Mouse (Mus musculus) intestine, embryonic 14.5 days (tissue): ENCODE measurements around the gene Cel. TPM values are rescaled to one million over a fixed set of nuclear protein-coding genes. Genes with fewer than 3 reads are reported as not detected.

ENCODE experiments used
- ATAC-seq: fragments of 200-750 bp; cut with Nextera tagmentation; replicated peaks from 2 replicates; pipeline ENCODE4 v1.8.0; 2017; ENCODE audit warnings: low read depth, moderate number of reproducible peaks, moderate TSS enrichment, moderate library complexity; ENCODE audit not compliant: low FRiP score, low TSS enrichment
- DNase-seq: peaks from one replicate; pipeline ENCODE4 v3.0.0-alpha.2; 2018; ENCODE audit warnings: low spot score
- H3K27ac ChIP-seq: fragments of 300-500 bp; sonication (generic); 2 replicates; pipeline ENCODE4 v1.5.1; 2014; ENCODE audit warnings: low read depth, mild to moderate bottlenecking, control low read depth
- H3K27me3 ChIP-seq: fragments of 300-500 bp; sonication (generic); replicated peaks from 2 replicates; pipeline ENCODE4 v1.6.1; 2014; ENCODE audit warnings: low read length, control low read depth; ENCODE audit not compliant: control insufficient read depth, insufficient read depth
- H3K36me3 ChIP-seq: fragments of 300-500 bp; sonication (generic); 2 replicates; pipeline ENCODE4 v1.6.1; 2014; ENCODE audit warnings: low read length, control low read depth; ENCODE audit not compliant: control insufficient read depth, insufficient read depth
- H3K4me1 ChIP-seq: fragments of 300-500 bp; sonication (generic); replicated peaks from 2 replicates; pipeline ENCODE4 v1.6.1; 2014; ENCODE audit warnings: low read length, control low read depth, mixed read lengths; ENCODE audit not compliant: control insufficient read depth, insufficient read depth
- H3K4me2 ChIP-seq: fragments of 300-500 bp; sonication (generic); 2 replicates; pipeline ENCODE4 v1.6.1; 2014; ENCODE audit warnings: low read length
- H3K4me3 ChIP-seq: fragments of 300-500 bp; sonication (generic); 2 replicates; pipeline ENCODE4 v1.5.1; 2014; ENCODE audit warnings: low read depth, low read length, control low read depth, mixed read lengths
- H3K9ac ChIP-seq: fragments of 300-500 bp; sonication (generic); 2 replicates; pipeline ENCODE4 v1.6.1; 2014; ENCODE audit warnings: mild to moderate bottlenecking, low read length
- H3K9me3 ChIP-seq: fragments of 300-500 bp; sonication (generic); 2 replicates; pipeline ENCODE4 v1.6.1; 2016; ENCODE audit warnings: low read length, control low read depth; ENCODE audit not compliant: control insufficient read depth
- WGBS: fragments of 180-500 bp; shearing (Covaris S2); extraction: QIAGEN DNeasy Blood & Tissue Kit; methylation state at CpG from one replicate; pipeline ENCODE4 v1.1.7; 2014; 5-methylcytosine and 5-hydroxymethylcytosine counted together
- polyA plus RNA-seq: library from polyadenylated mRNA; unstranded; fragments of >200 nt; fragmentation: Nextera tagmentation; extraction: Ambion mirVana; gene quantifications from 2 replicates; pipeline ENCODE4 v1.2.1, GENCODE M21; 2014

Cel gene
- polyA plus RNA-seq, 1 experiment from 2014 or later = 67.3 TPM

- H3K27ac ChIP-seq = peak overlapping the region; percentile 11; the same call in 1 of the 2 replicates
- WGBS = 77% methylated on average over 11 of the region's 11 CpGs
- ATAC-seq (no peak), DNase-seq (no peak)
- no peaks in the 10 kb centered on the region for H3K9me3 ChIP-seq
- peaks cover 75% of the 10 kb centered on the region for H3K4me1 ChIP-seq
- no peak overlapping the region for H3K4me3 ChIP-seq
- no peak overlapping the region for H3K4me2 ChIP-seq
- H3K36me3 ChIP-seq = peaks cover 4% of the 10 kb centered on the region
- H3K27me3 ChIP-seq = no peaks in the 10 kb centered on the region
- H3K9ac ChIP-seq = no peak overlapping the region
Observed at GRCm38 (mm10) chr2:28536766-28537633, 26.2 kb downstream of the Cel start.

DNA sequence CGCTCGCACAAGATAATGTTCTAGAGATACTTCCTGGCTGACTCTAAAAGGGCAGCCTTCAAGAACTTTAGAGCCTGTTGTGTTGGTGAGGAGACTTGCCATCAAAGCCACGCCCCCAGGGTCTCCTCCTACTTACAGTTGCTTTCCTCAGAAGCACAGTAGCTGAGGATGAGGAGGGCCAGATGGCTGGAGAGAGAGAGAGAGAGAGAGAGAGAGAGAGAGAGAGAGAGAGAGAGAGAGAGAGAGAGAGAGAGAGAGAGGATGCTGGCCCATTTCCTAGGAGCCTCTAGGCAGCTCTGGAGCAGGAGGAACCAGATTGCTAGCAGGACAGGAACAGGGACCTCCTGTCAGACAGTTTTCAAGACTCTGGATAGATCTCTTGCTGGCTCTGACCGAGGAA lies 27.0 kb downstream of the Cel start:
- Histone ChIP-seq H3K27ac (peak overlapping the region; percentile 11; the same call in 1 of the 2 replicates), H3K4me2 (peak overlapping the region; percentile 70; the same call in 1 of the 2 replicates), H3K36me3 (no peaks in the 10 kb centered on the region), H3K4me3 (no peak overlapping the region), H3K4me1 (peaks cover 75% of the 10 kb centered on the region), H3K27me3 (no peaks in the 10 kb centered on the region), H3K9me3 (no peaks in the 10 kb centered on the region), H3K9ac (no peak overlapping the region)
- ATAC-seq (no peak), DNase-seq (no peak)
- WGBS = 47% methylated on average over 4 of the region's 4 CpGs

- H3K9me3 ChIP-seq = no peaks in the 10 kb centered on the region
- no peak for DNase-seq
- no peak overlapping the region for H3K4me3 ChIP-seq
- WGBS = 51% methylated on average over 7 of the region's 7 CpGs
- peak overlapping the region; percentile 70; the same call in 1 of the 2 replicates for H3K4me2 ChIP-seq
- no peaks in the 10 kb centered on the region for H3K27me3 ChIP-seq
- H3K4me1 ChIP-seq = peaks cover 72% of the 10 kb centered on the region
- H3K36me3 ChIP-seq = no peaks in the 10 kb centered on the region
- no peak overlapping the region for H3K9ac ChIP-seq
- peak overlapping the region; percentile 81 for H3K27ac ChIP-seq
- no peak for ATAC-seq
Observed at GRCm38 (mm10) chr2:28535650-28536049, 27.6 kb downstream of the Cel start.

- Histone ChIP-seq H3K27ac (peak overlapping the region; percentile 81), H3K9me3 (no peaks in the 10 kb centered on the region), H3K4me1 (peaks cover 72% of the 10 kb centered on the region), H3K4me3 (no peak overlapping the region), H3K36me3 (no peaks in the 10 kb centered on the region), H3K27me3 (no peaks in the 10 kb centered on the region), H3K9ac (no peak overlapping the region), H3K4me2 (peak overlapping the region; percentile 70)
- WGBS = 32% methylated on average over 4 of the region's 4 CpGs
- DNase-seq (no peak), ATAC-seq (no peak)
Observed at GRCm38 (mm10) chr2:28535263-28535540, 28.0 kb downstream of the Cel start.

DNA sequence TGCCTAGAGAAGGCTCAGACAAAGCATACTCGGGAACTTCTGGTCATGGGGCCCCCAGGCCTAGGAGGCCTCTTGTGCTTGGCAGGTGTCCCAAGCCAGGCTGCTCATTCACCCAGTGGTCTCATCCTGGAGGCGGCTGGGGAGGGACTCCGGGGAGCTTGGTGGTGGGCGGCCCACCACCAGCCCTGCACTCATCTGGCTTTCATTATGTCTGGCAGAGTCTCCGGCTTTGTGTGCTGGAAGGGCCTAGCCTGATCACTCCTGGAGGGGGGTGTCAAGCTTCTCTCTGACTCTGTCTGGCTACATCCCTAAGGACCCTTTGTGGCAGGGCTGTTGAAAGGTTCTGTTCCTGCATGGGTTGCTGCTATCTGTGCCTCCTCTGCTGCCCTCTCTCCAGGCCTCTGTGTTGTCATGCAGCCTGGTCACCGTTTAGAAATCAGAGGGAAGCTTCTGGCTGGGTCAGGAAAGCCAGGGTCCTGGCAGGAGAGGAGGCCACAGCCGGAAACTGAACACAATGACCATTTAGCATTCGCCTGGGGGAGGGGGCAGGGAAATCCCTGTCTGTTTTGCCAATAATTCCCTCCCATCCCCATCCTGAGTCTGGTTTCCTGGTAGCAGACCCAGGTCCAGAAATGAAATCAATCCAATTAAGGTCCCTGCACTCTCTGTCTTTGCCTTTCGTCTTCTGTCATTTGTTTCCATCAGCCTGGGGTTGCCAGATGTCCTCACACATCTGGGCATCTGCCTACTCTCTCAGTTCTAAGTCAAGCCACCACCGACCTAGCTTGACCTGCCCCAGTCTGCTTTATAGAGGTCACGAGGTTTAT lies 28.6 kb downstream of the Cel start:
- no peaks in the 10 kb centered on the region for H3K9me3 ChIP-seq
- DNase-seq = peak; percentile 63
- H3K9ac ChIP-seq = peak overlapping the region; percentile 64
- no peaks in the 10 kb centered on the region for H3K36me3 ChIP-seq
- H3K4me1 ChIP-seq = peaks cover 68% of the 10 kb centered on the region
- peak overlapping the region; percentile 81 for H3K27ac ChIP-seq
- peak overlapping the region; percentile 70 for H3K4me2 ChIP-seq
- H3K27me3 ChIP-seq = no peaks in the 10 kb centered on the region
- ATAC-seq = no peak; the same call in 1 of the 2 replicates
- H3K4me3 ChIP-seq = peak overlapping the region; percentile 62
- WGBS = 37% methylated on average over 11 of the region's 11 CpGs

GRCm38 (mm10) chr2:28533901-28534435 lies 29.2 kb downstream of the Cel start:
- Histone ChIP-seq H3K9ac (peak overlapping the region; percentile 64), H3K27me3 (no peaks in the 10 kb centered on the region), H3K9me3 (no peaks in the 10 kb centered on the region), H3K4me2 (peak overlapping the region; percentile 70), H3K27ac (peak overlapping the region; percentile 81), H3K36me3 (no peaks in the 10 kb centered on the region), H3K4me3 (peak overlapping the region; percentile 62), H3K4me1 (peaks cover 62% of the 10 kb centered on the region)
- peak; percentile 3; the same call in 1 of the 2 replicates for ATAC-seq
- DNase-seq = peak; percentile 67
- 65% methylated on average over 7 of the region's 7 CpGs for WGBS

DNA sequence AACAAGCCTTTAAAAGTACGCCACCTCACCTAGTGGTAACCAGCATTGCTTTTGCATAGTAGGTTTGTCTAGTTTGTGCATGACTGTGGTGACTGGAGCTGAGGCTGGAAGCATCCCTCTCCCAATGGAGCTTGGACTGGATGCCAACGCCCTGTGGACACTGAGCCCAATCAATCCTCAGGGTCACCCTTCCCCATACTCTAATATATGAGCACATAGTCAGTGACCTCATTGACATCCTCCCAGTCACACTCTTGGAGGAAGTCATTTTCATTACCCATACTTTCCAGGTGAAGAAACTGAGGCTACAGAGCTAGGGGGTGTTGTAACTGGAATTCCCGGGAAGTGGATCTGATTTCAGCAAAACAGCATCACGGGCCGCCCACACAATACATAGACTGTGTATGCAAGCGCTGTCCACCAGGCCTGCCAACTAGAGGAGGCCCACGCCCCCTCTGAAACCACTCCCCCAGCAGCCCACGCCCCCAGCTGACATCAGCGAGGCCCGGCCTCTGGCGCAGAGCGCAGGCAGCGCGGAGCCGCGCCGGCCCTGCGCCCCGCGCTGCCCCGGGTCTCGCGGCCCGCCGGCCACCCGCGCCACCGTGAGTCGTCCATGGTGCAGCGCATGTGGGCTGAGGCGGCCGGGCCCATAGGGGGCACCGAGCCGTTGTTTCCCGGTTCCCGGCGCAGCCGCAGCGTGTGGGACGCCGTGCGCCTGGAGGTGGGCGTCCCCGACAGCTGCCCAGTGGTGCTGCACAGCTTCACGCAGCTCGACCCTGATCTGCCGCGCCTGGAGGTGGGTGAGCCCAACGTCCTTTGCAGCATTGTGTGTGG lies 30.0 kb downstream of the Cel start:
- H3K4me1 ChIP-seq = peaks cover 54% of the 10 kb centered on the region
- ATAC-seq (peak; percentile 93), DNase-seq (peak; percentile 91)
- no peaks in the 10 kb centered on the region for H3K9me3 ChIP-seq
- H3K36me3 ChIP-seq = no peaks in the 10 kb centered on the region
- peak overlapping the region; percentile 70 for H3K4me2 ChIP-seq
- H3K27ac ChIP-seq = peak overlapping the region; percentile 81
- no peaks in the 10 kb centered on the region for H3K27me3 ChIP-seq
- WGBS = 3% methylated on average over 45 of the region's 49 CpGs
- peak overlapping the region; percentile 64 for H3K9ac ChIP-seq
- H3K4me3 ChIP-seq = peak overlapping the region; percentile 62

DNA sequence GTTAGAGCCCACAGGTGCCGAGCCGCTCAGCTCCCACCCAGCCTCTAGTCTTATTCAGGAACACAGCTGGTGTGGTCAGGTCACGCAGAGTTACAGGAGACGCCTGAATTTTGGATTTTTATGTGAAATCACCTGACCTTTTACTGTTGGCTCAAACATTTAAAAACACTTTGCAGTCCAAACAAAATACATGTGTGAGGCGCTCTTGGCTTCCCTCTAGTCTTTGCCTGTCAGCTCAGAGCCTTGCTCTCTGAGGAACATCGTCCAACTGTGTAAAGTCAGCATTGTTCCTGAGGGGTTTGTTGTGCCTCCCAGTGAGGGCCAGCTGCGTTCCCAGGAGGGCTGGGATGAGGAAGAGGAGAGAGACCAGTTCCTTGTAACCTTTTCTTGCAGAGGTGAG lies 32.9 kb downstream of the Cel start:
- WGBS = 63% methylated on average over 7 of the region's 7 CpGs
- H3K9ac ChIP-seq = no peak overlapping the region
- H3K27me3 ChIP-seq = no peaks in the 10 kb centered on the region
- no peak overlapping the region for H3K4me3 ChIP-seq
- DNase-seq = no peak
- no peaks in the 10 kb centered on the region for H3K36me3 ChIP-seq
- ATAC-seq = no peak
- peaks cover 42% of the 10 kb centered on the region for H3K4me1 ChIP-seq
- no peak overlapping the region for H3K4me2 ChIP-seq
- no peak overlapping the region for H3K27ac ChIP-seq
- no peaks in the 10 kb centered on the region for H3K9me3 ChIP-seq
